In genomic region chr11:93099431-93100370, GRCm38 (mm10) we compare ENCODE assay signal across 8 mouse cellular contexts. TPM values are rescaled to one million over a fixed set of nuclear protein-coding genes. Genes with fewer than 3 reads are reported as not detected.
A peak's percentile ranks its signal among the peaks of the same experiment; 100 is the strongest.
DNase-seq lines count a peak whose midpoint lies in the region; ATAC-seq and TF ChIP-seq lines count a peak whose summit lies in the region.
"Had no signal": no experiment of that assay in that cellular context is flagged by ENCODE, and none has a peak within 500 bp of the region (broad histone marks: within the 10 kb centered on the region; RNA-seq: fewer than 3 reads in every experiment).

No protein-coding gene starts in this region.

- no peaks in the 10 kb centered on the region for H3K36me3 ChIP-seq in lung, embryonic 14.5 days (ENCODE audit: insufficient read depth)
- H3K36me3 ChIP-seq in hindbrain, embryonic 14.5 days (replicated peaks; ENCODE audit: control insufficient read depth, insufficient read depth), result no peaks in the 10 kb centered on the region

- H3K9ac ChIP-seq in lung, embryonic 14.5 days, result no peak overlapping the region
- peak overlapping the region; percentile 77 for H3K9ac ChIP-seq in hindbrain, embryonic 14.5 days

- H3K27ac ChIP-seq in lung, embryonic 14.5 days (ENCODE audit: low read depth), result no peak overlapping the region
- H3K27ac ChIP-seq in hindbrain, embryonic 14.5 days, result peak overlapping the region; percentile 86
- H3K27ac ChIP-seq: macrophage had no signal

- peaks cover 56% of the 10 kb centered on the region for H3K27me3 ChIP-seq in lung, embryonic 14.5 days (ENCODE audit: insufficient read depth, low read length)
- peaks cover 26% of the 10 kb centered on the region for H3K27me3 ChIP-seq in hindbrain, embryonic 14.5 days (ENCODE audit: control insufficient read depth, insufficient read depth, low read length)

- H3K4me3 ChIP-seq in lung, embryonic 14.5 days (ENCODE audit: low read depth, low read length), result peak overlapping the region; percentile 31
- peak overlapping the region; percentile 62 for H3K4me3 ChIP-seq in hindbrain, embryonic 14.5 days (replicated peaks; ENCODE audit: low read length)

- H3K4me2 ChIP-seq in lung, embryonic 14.5 days, result peak overlapping the region; percentile 63
- H3K4me2 ChIP-seq in hindbrain, embryonic 14.5 days (replicated peaks), result peak overlapping the region; percentile 90

- H3K9me3 ChIP-seq in lung, embryonic 14.5 days (ENCODE audit: low read depth, low read length), result no peaks in the 10 kb centered on the region
- H3K9me3 ChIP-seq in hindbrain, embryonic 14.5 days (ENCODE audit: control insufficient read depth, low read length), result no peaks in the 10 kb centered on the region

- DNase-seq in lung, embryonic 14.5 days, result no peak
- no peak for DNase-seq in lung, postnatal 14 days
- DNase-seq in embryo, embryonic 10 days (ENCODE audit: low spot score), result peak; percentile 8
- no peak for DNase-seq in hindbrain, embryonic 14.5 days (ENCODE audit: low spot score)
- peak; percentile 50 for DNase-seq in neural tube, embryonic 10.5 days (ENCODE audit: extremely low spot score, low spot score)
- no peak for DNase-seq in urinary bladder, postnatal 10 days (ENCODE audit: low spot score)
- DNase-seq in urinary bladder, adult 2 months (ENCODE audit: low spot score), result no peak

- 1% methylated on average over 53 of the region's 53 CpGs for WGBS in lung, embryonic 14.5 days
- WGBS in hindbrain, embryonic 14.5 days, result 1% methylated on average over 53 of the region's 53 CpGs

- no peak for TF ChIP-seq CTCF in lung, embryonic 14.5 days (IDR thresholded peaks at IDR 0.05; ENCODE audit: low read depth)

- no peak for ATAC-seq in lung, embryonic 14.5 days (ENCODE audit: insufficient read depth)
- peak; percentile 28; the same call in 1 of the 2 replicates for ATAC-seq in hindbrain, embryonic 14.5 days (ENCODE audit: low FRiP score)

- no peaks in the 10 kb centered on the region for H3K4me1 ChIP-seq in lung, embryonic 14.5 days (ENCODE audit: insufficient read depth)
- H3K4me1 ChIP-seq in hindbrain, embryonic 14.5 days (replicated peaks; ENCODE audit: control insufficient read depth, insufficient read depth, low read length), result no peaks in the 10 kb centered on the region; the same call in 1 of the 2 replicates

RNA-seq across cellular contexts. Expression of gene Car10, which starts 1.9 kb away (rescaled TPM):
- polyA plus RNA-seq in lung, embryonic 14.5 days (2014; fragmentation: Nextera tagmentation; extraction: Ambion mirVana), result not detected in 2 replicates
- 51.5 TPM in 2 replicates for polyA plus RNA-seq in hindbrain, embryonic 14.5 days (2014; fragmentation: Nextera tagmentation; extraction: Ambion mirVana)
- polyA plus RNA-seq in urinary bladder, adult 2 months (2012; rRNA removed), result 0.10 and 0.21 TPM in 2 replicates
- polyA plus RNA-seq: macrophage had no signal

Comparison
In these comparisons a context has a peak if more than half of its experiments do, and no peak if none do; other contexts are left out.
1. DNase-seq: peak in embryo, embryonic 10 days (single experiment) and neural tube, embryonic 10.5 days (single experiment); none in lung, embryonic 14.5 days (single experiment), lung, postnatal 14 days (single experiment), hindbrain, embryonic 14.5 days (single experiment), urinary bladder, postnatal 10 days (single experiment) and urinary bladder, adult 2 months (single experiment).
2. RNA of gene Car10, which starts 1.9 kb away (polyA plus RNA-seq): 51.5 TPM in hindbrain, embryonic 14.5 days; 0.10 to 0.21 TPM in urinary bladder, adult 2 months and not detected in lung, embryonic 14.5 days; every median in the first group is over 10 times any median in the second.